Comparison of ENCODE assay signal across 9 mouse cellular contexts in genomic region chr9:87425201-87425600, GRCm38 (mm10).
DNase-seq lines count a peak whose midpoint lies in the region; ATAC-seq and TF ChIP-seq lines count a peak whose summit lies in the region.
"Had no signal": no experiment of that assay in that cellular context is flagged by ENCODE, and none has a peak within 500 bp of the region (broad histone marks: within the 10 kb centered on the region; RNA-seq: fewer than 3 reads in every experiment).

No protein-coding gene starts in this region.

- H3K36me3 ChIP-seq in intestine, postnatal 0 days (ENCODE audit: control insufficient read depth, insufficient read depth): no peaks in the 10 kb centered on the region
- H3K36me3 ChIP-seq in intestine, embryonic 15.5 days: no peaks in the 10 kb centered on the region
- H3K36me3 ChIP-seq: liver, embryonic 13.5 days had no signal

- H3K27me3 ChIP-seq in intestine, postnatal 0 days (replicated peaks; ENCODE audit: control insufficient read depth, insufficient read depth, low read length): no peaks in the 10 kb centered on the region
- 0 out of 2 replicates have a peak, but pooled peaks cover 3% of the 10 kb centered on the region for H3K27me3 ChIP-seq in intestine, embryonic 15.5 days (replicated peaks)
- H3K27me3 ChIP-seq: liver, embryonic 13.5 days had no signal

- WGBS in intestine, postnatal 0 days: 59% methylated on average over 4 of the region's 4 CpGs
- WGBS in intestine, embryonic 15.5 days: 49% methylated on average over 4 of the region's 4 CpGs

- TF ChIP-seq CTCF in intestine, postnatal 0 days (IDR thresholded peaks at IDR 0.05; ENCODE audit: low read depth): peak; percentile 75

- no peak overlapping the region for H3K4me2 ChIP-seq in intestine, postnatal 0 days (replicated peaks; ENCODE audit: low read depth)
- no peak overlapping the region for H3K4me2 ChIP-seq in intestine, embryonic 15.5 days (replicated peaks)
- H3K4me2 ChIP-seq: liver, embryonic 13.5 days had no signal

- peak; percentile 10 for DNase-seq in adrenal gland, postnatal 25 days
- no peak for DNase-seq in adrenal gland, adult 2 months
- peak; percentile 12 for DNase-seq in thymus, postnatal 4 days
- no peak for DNase-seq in thymus, postnatal 25 days
- peak; percentile 73 to 76 for DNase-seq in kidney, postnatal 4 days
- DNase-seq in spleen, adult 12 weeks (ENCODE audit: low spot score): no peak
- DNase-seq: liver, embryonic 13.5 days had no signal

- ATAC-seq in intestine, postnatal 0 days: no peak
- ATAC-seq in intestine, embryonic 15.5 days: no peak

- H3K27ac ChIP-seq in intestine, postnatal 0 days (ENCODE audit: low read depth, low read length): no peak overlapping the region
- H3K27ac ChIP-seq in intestine, embryonic 15.5 days: no peak overlapping the region
- H3K27ac ChIP-seq: liver, embryonic 13.5 days had no signal

- H3K9ac ChIP-seq in intestine, postnatal 0 days (ENCODE audit: low read depth, low read length): no peak overlapping the region
- H3K9ac ChIP-seq in intestine, embryonic 15.5 days: no peak overlapping the region
- H3K9ac ChIP-seq: liver, embryonic 13.5 days had no signal

- H3K4me1 ChIP-seq in intestine, postnatal 0 days (replicated peaks; ENCODE audit: control insufficient read depth, insufficient read depth, low read length): no peaks in the 10 kb centered on the region
- no peaks in the 10 kb centered on the region for H3K4me1 ChIP-seq in intestine, embryonic 15.5 days (replicated peaks)
- H3K4me1 ChIP-seq: liver, embryonic 13.5 days had no signal

- no peaks in the 10 kb centered on the region for H3K9me3 ChIP-seq in intestine, postnatal 0 days (ENCODE audit: control insufficient read depth)
- no peaks in the 10 kb centered on the region for H3K9me3 ChIP-seq in intestine, embryonic 15.5 days
- H3K9me3 ChIP-seq: liver, embryonic 13.5 days had no signal

- no peak overlapping the region for H3K4me3 ChIP-seq in intestine, postnatal 0 days (ENCODE audit: low read depth, low read length)
- no peak overlapping the region for H3K4me3 ChIP-seq in intestine, embryonic 15.5 days (replicated peaks)
- H3K4me3 ChIP-seq: liver, embryonic 13.5 days had no signal

Comparison
In these comparisons a context has a peak if more than half of its experiments do, and no peak if none do; other contexts are left out.
1. DNase-seq: peak in adrenal gland, postnatal 25 days (single experiment), thymus, postnatal 4 days (single experiment) and kidney, postnatal 4 days (2 of 2); none in adrenal gland, adult 2 months (single experiment), thymus, postnatal 25 days (single experiment) and spleen, adult 12 weeks (single experiment).